Comparison of ENCODE assay signal across 8 mouse cellular contexts in the genomic region with DNA sequence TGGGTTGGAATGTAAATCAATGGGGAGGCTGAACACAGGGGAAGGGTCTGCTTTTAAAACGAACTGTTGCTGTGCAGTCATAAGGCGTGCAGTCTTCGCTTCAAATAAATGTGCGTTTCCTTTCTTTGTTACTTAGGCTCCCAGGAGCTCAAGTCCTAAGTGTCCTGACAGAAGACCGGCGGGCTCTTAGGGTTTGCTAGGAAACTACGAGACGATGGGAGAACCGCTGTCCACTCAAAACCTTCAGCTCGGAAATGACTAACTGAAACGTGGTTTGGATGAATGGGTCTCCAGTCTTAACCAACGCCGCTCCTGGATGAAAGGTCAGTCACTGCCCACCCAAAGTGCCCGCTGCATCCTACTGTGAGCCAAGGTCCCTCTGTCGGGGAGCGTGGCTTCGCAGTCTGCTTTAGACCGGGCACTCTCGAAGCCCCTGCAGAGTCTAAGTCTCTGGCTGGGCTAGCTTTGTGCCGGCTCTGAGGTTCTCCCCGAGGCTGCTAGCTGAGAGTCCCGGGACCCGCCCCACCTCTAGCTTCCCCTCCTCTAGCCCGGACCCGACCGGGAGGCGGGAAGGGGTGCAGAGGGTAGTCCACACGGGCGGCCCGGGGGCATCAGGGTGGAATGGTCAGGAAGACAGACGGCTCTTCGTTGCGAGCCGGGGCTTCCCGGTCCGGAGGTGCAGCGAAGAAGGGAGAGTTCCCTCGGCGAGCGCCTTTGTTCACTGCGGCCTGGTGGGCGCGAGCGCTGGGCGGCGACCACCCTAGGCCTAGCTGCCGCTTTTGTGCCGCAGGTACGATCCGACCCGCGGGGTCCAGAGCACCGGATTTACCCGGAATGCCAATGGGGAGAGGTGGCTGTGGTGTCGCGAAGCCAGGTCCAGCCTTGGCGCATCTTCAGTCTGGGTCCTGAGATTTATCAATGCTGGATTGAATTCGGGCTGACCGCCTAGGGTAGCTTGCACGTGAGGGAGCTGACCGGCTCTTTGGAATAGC. TPM values are rescaled to one million over a fixed set of nuclear protein-coding genes. Genes with fewer than 3 reads are reported as not detected.
DNase-seq lines count a peak whose midpoint lies in the region; ATAC-seq lines count a peak whose summit lies in the region.

No protein-coding gene starts in this region.

- peak; percentile 7 to 17 for DNase-seq in layer of hippocampus, postnatal 14 days (ENCODE audit: low spot score in 2 of 2)
- no peak for DNase-seq in layer of hippocampus, adult 9-11 months
- DNase-seq in adrenal gland, postnatal 36 days, result peak; percentile 6 to 9
- peak; percentile 56 for DNase-seq in forelimb bud, embryonic 11.5 days (ENCODE audit: low read depth, low spot score)
- DNase-seq in lung, postnatal 10 days, result peak; percentile 18
- peak; percentile 65 for DNase-seq in retina, postnatal 1 day

- H3K9me3 ChIP-seq in intestine, embryonic 16.5 days (ENCODE audit: control insufficient read depth, low read length), result no peaks in the 10 kb centered on the region

- peak overlapping the region; percentile 73 for H3K4me3 ChIP-seq in intestine, embryonic 16.5 days (ENCODE audit: low read length)

- no peaks in the 10 kb centered on the region for H3K36me3 ChIP-seq in intestine, embryonic 16.5 days (ENCODE audit: control insufficient read depth, insufficient read depth, low read length)

- peak; percentile 76 for ATAC-seq in intestine, embryonic 16.5 days
- ATAC-seq in erythroblast, adult 5-6 weeks (replicated peaks; ENCODE audit: low FRiP score, poor library complexity, severe bottlenecking), result no peak

- H3K4me2 ChIP-seq in intestine, embryonic 16.5 days (ENCODE audit: low read depth, low read length), result peak overlapping the region; percentile 96

- no peaks in the 10 kb centered on the region for H3K27me3 ChIP-seq in intestine, embryonic 16.5 days (replicated peaks; ENCODE audit: control insufficient read depth, insufficient read depth, low read length)

- H3K27ac ChIP-seq in intestine, embryonic 16.5 days (ENCODE audit: low read length), result peak overlapping the region; percentile 72

- 0 out of 2 replicates have a peak, but pooled peaks cover 3% of the 10 kb centered on the region for H3K4me1 ChIP-seq in intestine, embryonic 16.5 days (ENCODE audit: control insufficient read depth, insufficient read depth, low read length)

- WGBS in intestine, embryonic 16.5 days, result 1% methylated on average over 61 of the region's 61 CpGs

- peak overlapping the region; percentile 82 for H3K9ac ChIP-seq in intestine, embryonic 16.5 days (ENCODE audit: low read depth, low read length)

RNA-seq across cellular contexts. Expression of gene B3gnt5, which starts 0.8 kb away (rescaled TPM):
- 1 to 10 TPM; 2.7 to 3.5 TPM for total RNA-seq in layer of hippocampus, postnatal 14 days (2021)
- under 1 TPM; 0.17 to 0.30 TPM for total RNA-seq in adrenal gland, postnatal 36 days (2021)
- polyA plus RNA-seq in intestine, embryonic 16.5 days (2015; fragmentation: Nextera tagmentation; extraction: Ambion mirVana), result 5.6 and 7.7 TPM in 2 replicates
- total RNA-seq in erythroblast, adult 5-6 weeks (2015; ENCODE audit: low replicate concordance), result 0.38 and 1.3 TPM in 2 replicates
- total RNA-seq in erythroblast, adult 5-6 weeks (2017; ENCODE audit: low replicate concordance), result 1.1 and 3.1 TPM in 2 replicates

RNA-seq across cellular contexts. Expression of gene Lamp3, which starts 54.6 kb away (rescaled TPM):
- not detected for total RNA-seq in layer of hippocampus, postnatal 14 days (2021)
- total RNA-seq in adrenal gland, postnatal 36 days (2021), result under 1 TPM in 1 of 2 experiments, not detected in 1; 0.10 TPM
- not detected in 2 replicates for polyA plus RNA-seq in intestine, embryonic 16.5 days (2015; fragmentation: Nextera tagmentation; extraction: Ambion mirVana)
- not detected in 2 replicates for total RNA-seq in erythroblast, adult 5-6 weeks (2015; ENCODE audit: low replicate concordance)
- not detected in 2 replicates for total RNA-seq in erythroblast, adult 5-6 weeks (2017; ENCODE audit: low replicate concordance)
